In genomic region chr6:134943759-134944407, GRCm38 (mm10) we compare ENCODE assay signal across 18 mouse cellular contexts. TPM values are rescaled to one million over a fixed set of nuclear protein-coding genes. Genes with fewer than 3 reads are reported as not detected.
DNase-seq lines count a peak whose midpoint lies in the region; ATAC-seq and TF ChIP-seq lines count a peak whose summit lies in the region.
"Had no signal": no experiment of that assay in that cellular context is flagged by ENCODE, and none has a peak within 500 bp of the region (broad histone marks: within the 10 kb centered on the region; RNA-seq: fewer than 3 reads in every experiment).

No protein-coding gene starts in this region.

- intact Hi-C loops in left cerebral cortex, adult 2 months (cut with DNase I): no loop called here

- H3K27ac ChIP-seq in heart, embryonic 10.5 days: no peak overlapping the region
- H3K27ac ChIP-seq in heart, embryonic 11.5 days (ENCODE audit: low read depth, low read length): no peak overlapping the region
- H3K27ac ChIP-seq in limb, embryonic 13.5 days: peak overlapping the region; percentile 3; the same call in 1 of the 2 replicates
- no peak overlapping the region for H3K27ac ChIP-seq in limb, embryonic 10.5 days
- no peak overlapping the region for H3K27ac ChIP-seq in left cerebral cortex, adult 2 months
- H3K27ac ChIP-seq: gastrocnemius, adult 2 months; hindbrain, embryonic 10.5 days; stomach, embryonic 15.5 days had no signal

- H3ac ChIP-seq in myocyte (ENCODE audit: control insufficient read depth, insufficient read length): no peak overlapping the region

- H3K4me1 ChIP-seq in heart, embryonic 10.5 days: peaks cover 24% of the 10 kb centered on the region
- peaks cover 13% of the 10 kb centered on the region; the same call in 1 of the 2 replicates for H3K4me1 ChIP-seq in heart, embryonic 11.5 days (ENCODE audit: control insufficient read depth, insufficient read depth, low read length)
- H3K4me1 ChIP-seq in limb, embryonic 13.5 days: no peaks in the 10 kb centered on the region
- H3K4me1 ChIP-seq in limb, embryonic 10.5 days: no peaks in the 10 kb centered on the region
- H3K4me1 ChIP-seq: hindbrain, embryonic 10.5 days; stomach, embryonic 15.5 days had no signal

- no peak for TF ChIP-seq POLR2A in myocyte (IDR thresholded peaks at IDR 0.05; ENCODE audit: insufficient read length, low read depth)

- H3K9me3 ChIP-seq in heart, embryonic 10.5 days: no peaks in the 10 kb centered on the region
- no peaks in the 10 kb centered on the region for H3K9me3 ChIP-seq in heart, embryonic 11.5 days (replicated peaks; ENCODE audit: control insufficient read depth, low read length)
- H3K9me3 ChIP-seq in limb, embryonic 13.5 days: no peaks in the 10 kb centered on the region
- H3K9me3 ChIP-seq in limb, embryonic 10.5 days (replicated peaks): no peaks in the 10 kb centered on the region
- H3K9me3 ChIP-seq: hindbrain, embryonic 10.5 days; stomach, embryonic 15.5 days had no signal

- DNase-seq in heart, embryonic 10.5 days (ENCODE audit: low spot score): peak; percentile 41
- DNase-seq in limb, embryonic 10.5 days (ENCODE audit: low spot score): no peak
- DNase-seq in Patski (ENCODE audit: low read depth, low spot score): no peak
- DNase-seq in left cerebral cortex, adult 2 months (ENCODE audit: extremely low spot score in 1 of 2, low spot score in 2 of 2): no peak
- DNase-seq: cerebellum, adult 9-11 months; gastrocnemius, adult 2 months; lung, embryonic 14.5 days; spleen, adult 18-20 months had no signal

- POLR2A ChIA-PET in Patski (lab: Charles Lee): interaction anchor here (1.0 to 2.2 kb wide), 4 partner anchors 13 to 130 kb away, joined by 4 to 9 read pairs (median 4); no protein-coding TSS in a partner anchor

- H3K9ac ChIP-seq in heart, embryonic 11.5 days (ENCODE audit: low read depth, low read length): no peak overlapping the region
- no peak overlapping the region for H3K9ac ChIP-seq in limb, embryonic 13.5 days
- H3K9ac ChIP-seq: lung, embryonic 14.5 days; stomach, embryonic 15.5 days had no signal

- H3K36me3 ChIP-seq in heart, embryonic 10.5 days: peaks cover 14% of the 10 kb centered on the region
- H3K36me3 ChIP-seq in heart, embryonic 11.5 days (ENCODE audit: control insufficient read depth, insufficient read depth, low read length): no peaks in the 10 kb centered on the region; the same call in 1 of the 2 replicates
- peaks cover 28% of the 10 kb centered on the region for H3K36me3 ChIP-seq in limb, embryonic 13.5 days
- H3K36me3 ChIP-seq in limb, embryonic 10.5 days: peaks cover 15% of the 10 kb centered on the region
- H3K36me3 ChIP-seq in myocyte (ENCODE audit: control insufficient read depth, insufficient read depth): peaks cover 10% of the 10 kb centered on the region

- WGBS in heart, embryonic 10.5 days: 85% methylated on average over 13 of the region's 13 CpGs
- WGBS in heart, embryonic 11.5 days (ENCODE audit: insufficient replicate concordance): 82% methylated on average over 13 of the region's 13 CpGs
- WGBS in limb, embryonic 13.5 days: 66% methylated on average over 13 of the region's 13 CpGs
- 82% methylated on average over 13 of the region's 13 CpGs for WGBS in limb, embryonic 10.5 days

- TF ChIP-seq CTCF in Patski (IDR thresholded peaks at IDR 0.05): no peak
- TF ChIP-seq CTCF in left cerebral cortex, adult 2 months (IDR thresholded peaks at IDR 0.05): no peak

- ATAC-seq in heart, embryonic 11.5 days (replicated peaks; ENCODE audit: insufficient number of reproducible peaks, low FRiP score, low TSS enrichment): no peak
- no peak for ATAC-seq in limb, embryonic 13.5 days (ENCODE audit: low FRiP score, low read depth)
- peak; percentile 33 for ATAC-seq in Patski
- ATAC-seq in erythroid progenitor cell, adult 5-6 weeks (replicated peaks; ENCODE audit: low FRiP score, poor library complexity, severe bottlenecking): no peak
- ATAC-seq: forebrain, embryonic 16.5 days; midbrain, embryonic 16.5 days had no signal

- H3K4me3 ChIP-seq in heart, embryonic 10.5 days: no peak overlapping the region
- H3K4me3 ChIP-seq in heart, embryonic 11.5 days (ENCODE audit: low read depth, low read length): no peak overlapping the region
- H3K4me3 ChIP-seq in limb, embryonic 13.5 days: no peak overlapping the region
- H3K4me3 ChIP-seq in limb, embryonic 10.5 days: no peak overlapping the region
- H3K4me3 ChIP-seq in myocyte: no peak overlapping the region
- H3K4me3 ChIP-seq in left cerebral cortex, adult 2 months: no peak overlapping the region
- H3K4me3 ChIP-seq: gastrocnemius, adult 2 months; hindbrain, embryonic 10.5 days; stomach, embryonic 15.5 days had no signal

- no peaks in the 10 kb centered on the region for H3K27me3 ChIP-seq in heart, embryonic 10.5 days (ENCODE audit: insufficient read depth, poor library complexity, severe bottlenecking)
- H3K27me3 ChIP-seq in heart, embryonic 11.5 days (ENCODE audit: control insufficient read depth, insufficient read depth, low read length): no peaks in the 10 kb centered on the region
- no peaks in the 10 kb centered on the region for H3K27me3 ChIP-seq in limb, embryonic 13.5 days
- no peaks in the 10 kb centered on the region for H3K27me3 ChIP-seq in limb, embryonic 10.5 days (ENCODE audit: low read depth, poor library complexity, severe bottlenecking)
- H3K27me3 ChIP-seq in Patski (no peaks in the 10 kb centered on the region), myocyte (ENCODE audit: control insufficient read depth, insufficient read depth, insufficient read length) (no peaks in the 10 kb centered on the region)
- H3K27me3 ChIP-seq: stomach, embryonic 15.5 days had no signal

- peaks cover 50% of the 10 kb centered on the region for H3K79me2 ChIP-seq in myocyte (ENCODE audit: control insufficient read depth, insufficient read depth)

- in situ Hi-C loops in Patski (cut with MboI; ENCODE audit: low pct_unique_long_range_greater_than_20kb): no loop called here

- no peak overlapping the region for H3K4me2 ChIP-seq in heart, embryonic 11.5 days
- H3K4me2 ChIP-seq in limb, embryonic 13.5 days (replicated peaks): no peak overlapping the region
- peak overlapping the region; percentile 57 for H3K4me2 ChIP-seq in myocyte (ENCODE audit: low read depth)
- H3K4me2 ChIP-seq: liver, embryonic 11.5 days; lung, embryonic 14.5 days; stomach, embryonic 15.5 days had no signal

- CTCF ChIA-PET in Patski (lab: Charles Lee): interaction anchor here (1.7 to 5.2 kb wide), 2 partner anchors 10 to 42 kb away, joined by 3 to 39 read pairs; no protein-coding TSS in a partner anchor

TF ChIP-seq in myocyte, 11 proteins besides CTCF, POLR2A, EP300 and RAD21 (continues in another document):
- TF ChIP-seq REST (IDR thresholded peaks at IDR 0.05; ENCODE audit: insufficient read depth, insufficient read length): no peak
- no peak for TF ChIP-seq SRF (IDR thresholded peaks at IDR 0.05; ENCODE audit: control insufficient read depth, insufficient read length, low read depth)
- peak; percentile 60 for TF ChIP-seq USF1 (IDR thresholded peaks at IDR 0.05; ENCODE audit: low read depth)
- no peak for TF ChIP-seq E2F4 (IDR thresholded peaks at IDR 0.05; ENCODE audit: insufficient read depth)
- peak in 2 of 3 experiments; percentile 54 to 67 for TF ChIP-seq MYOD1 (IDR thresholded peaks at IDR 0.05; ENCODE audit: control insufficient read depth in 1 of 3, insufficient read length in 2 of 3, low read depth in 2 of 3)
- TF ChIP-seq TCF3 (IDR thresholded peaks at IDR 0.05; ENCODE audit: insufficient read length, low read depth): no peak
- no peak for TF ChIP-seq POLR2AphosphoS2 (IDR thresholded peaks at IDR 0.05; ENCODE audit: insufficient read length, low read depth)
- no peak for TF ChIP-seq TCF12 (IDR thresholded peaks at IDR 0.05; ENCODE audit: insufficient read depth, poor library complexity, severe bottlenecking)
- peak in 1 of 3 experiments; percentile 50 for TF ChIP-seq MYOG (IDR thresholded peaks at IDR 0.05; ENCODE audit: control insufficient read depth in 1 of 3, insufficient read depth in 1 of 3, insufficient read length in 2 of 3, low read depth in 2 of 3)
- no peak for TF ChIP-seq CEBPB (IDR thresholded peaks at IDR 0.05; ENCODE audit: insufficient read depth, poor library complexity, severe bottlenecking)

RNA-seq across cellular contexts. Expression of gene Cdkn1b, which starts 23.7 kb away (rescaled TPM):
- 11.0 and 12.0 TPM in 2 replicates for polyA plus RNA-seq in heart, embryonic 10.5 days (2016; fragmentation: Nextera tagmentation; extraction: Ambion mirVana)
- polyA plus RNA-seq in heart, embryonic 11.5 days (2014; fragmentation: Nextera tagmentation; extraction: Ambion mirVana): 13.9 and 14.7 TPM in 2 replicates
- 20.4 and 22.3 TPM in 2 replicates for polyA plus RNA-seq in limb, embryonic 13.5 days (2015; fragmentation: Nextera tagmentation; extraction: Ambion mirVana)
- 8.4 and 10.3 TPM in 2 replicates for polyA plus RNA-seq in limb, embryonic 10.5 days (2016; fragmentation: Nextera tagmentation; extraction: Ambion mirVana)
- 76.0 TPM for polyA plus RNA-seq in Patski (2021)
- 27.7 TPM for polyA plus RNA-seq in myocyte (2012; fragmentation: generic; extraction: Trizol)
- total RNA-seq in erythroid progenitor cell, adult 5-6 weeks (2015; ENCODE audit: low replicate concordance): 62.7 and 90.5 TPM in 2 replicates
- 107 and 117 TPM in 2 replicates for total RNA-seq in erythroid progenitor cell, adult 5-6 weeks (2017; ENCODE audit: low replicate concordance)
- total RNA-seq in left cerebral cortex, adult 2 months (2021): 10 to 100 TPM; 36.8 to 42.3 TPM

RNA-seq across cellular contexts. Expression of gene Apold1, which starts 37.6 kb away (rescaled TPM):
- polyA plus RNA-seq in heart, embryonic 10.5 days (2016; fragmentation: Nextera tagmentation; extraction: Ambion mirVana): 2.2 and 2.9 TPM in 2 replicates
- 4.3 TPM in 2 replicates for polyA plus RNA-seq in heart, embryonic 11.5 days (2014; fragmentation: Nextera tagmentation; extraction: Ambion mirVana)
- polyA plus RNA-seq in limb, embryonic 13.5 days (2015; fragmentation: Nextera tagmentation; extraction: Ambion mirVana): 4.4 and 5.0 TPM in 2 replicates
- 2.4 and 3.1 TPM in 2 replicates for polyA plus RNA-seq in limb, embryonic 10.5 days (2016; fragmentation: Nextera tagmentation; extraction: Ambion mirVana)
- polyA plus RNA-seq in Patski (2021) (0.23 TPM), myocyte (2012; fragmentation: generic; extraction: Trizol) (0.12 TPM)
- 8.8 and 11.5 TPM in 2 replicates for total RNA-seq in erythroid progenitor cell, adult 5-6 weeks (2015; ENCODE audit: low replicate concordance)
- 16.0 and 17.9 TPM in 2 replicates for total RNA-seq in erythroid progenitor cell, adult 5-6 weeks (2017; ENCODE audit: low replicate concordance)
- total RNA-seq in left cerebral cortex, adult 2 months (2021): 1 to 10 TPM; 3.7 to 6.4 TPM
- total RNA-seq: granulocyte monocyte progenitor cell, adult 5-6 weeks had no signal

RNA-seq across cellular contexts. Expression of gene Gpr19, which starts 45.5 kb away (rescaled TPM):
- 9.0 and 11.8 TPM in 2 replicates for polyA plus RNA-seq in heart, embryonic 10.5 days (2016; fragmentation: Nextera tagmentation; extraction: Ambion mirVana)
- polyA plus RNA-seq in heart, embryonic 11.5 days (2014; fragmentation: Nextera tagmentation; extraction: Ambion mirVana): 11.1 and 12.0 TPM in 2 replicates
- 7.3 and 8.2 TPM in 2 replicates for polyA plus RNA-seq in limb, embryonic 13.5 days (2015; fragmentation: Nextera tagmentation; extraction: Ambion mirVana)
- 7.8 and 9.7 TPM in 2 replicates for polyA plus RNA-seq in limb, embryonic 10.5 days (2016; fragmentation: Nextera tagmentation; extraction: Ambion mirVana)
- polyA plus RNA-seq in Patski (2021): 4.2 TPM
- polyA plus RNA-seq in myocyte (2012; fragmentation: generic; extraction: Trizol): 2.2 TPM
- total RNA-seq in erythroid progenitor cell, adult 5-6 weeks (2015; ENCODE audit: low replicate concordance): 17.3 and 19.7 TPM in 2 replicates
- 7.2 and 11.9 TPM in 2 replicates for total RNA-seq in erythroid progenitor cell, adult 5-6 weeks (2017; ENCODE audit: low replicate concordance)
- 10 to 100 TPM; 22.2 to 26.9 TPM for total RNA-seq in left cerebral cortex, adult 2 months (2021)
